Mouse (Mus musculus): ENCODE data around the gene Tcf20. TPM values are rescaled to one million over a fixed set of nuclear protein-coding genes. Genes with fewer than 3 reads are reported as not detected.

Tcf20 gene
- polyA plus RNA-seq, 1 experiment, result 9.1 TPM

GRCm38 (mm10) chr15:82932936-82933650 lies 54.6 kb downstream of the Tcf20 start:
- DNase-seq (ENCODE audit: low read depth, low spot score), result peak; percentile 35
- WGBS, result 51% methylated on average over 4 of the region's 4 CpGs

GRCm38 (mm10) chr15:82931436-82931835 lies 56.2 kb downstream of the Tcf20 start:
- 89% methylated on average over 5 of the region's 5 CpGs for WGBS
- DNase-seq (ENCODE audit: low read depth, low spot score), result no peak

DNA sequence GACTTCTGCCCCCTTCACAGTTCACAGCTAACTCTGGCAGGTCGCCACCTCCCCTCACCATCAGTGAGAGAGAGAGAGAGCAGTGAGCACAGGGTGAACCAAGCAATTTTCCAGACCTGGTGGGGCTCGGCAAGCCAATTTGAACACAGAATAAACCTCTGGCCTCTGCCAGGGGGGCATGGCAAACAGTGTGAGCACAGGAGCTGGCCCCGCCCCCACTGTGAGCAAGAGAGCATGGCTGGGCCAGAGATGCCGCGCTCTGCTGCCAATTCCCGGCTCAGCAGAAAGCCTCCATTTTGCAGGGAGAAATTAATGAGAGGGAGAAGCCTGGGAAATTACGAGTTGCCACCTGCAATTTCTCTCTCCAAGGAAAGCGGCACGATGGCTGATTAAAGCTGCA lies 58.1 kb downstream of the Tcf20 start:
- WGBS, result 26% methylated on average over 9 of the region's 9 CpGs
- no peak for DNase-seq (ENCODE audit: low read depth, low spot score)

- peak; percentile 75 for DNase-seq (ENCODE audit: low read depth, low spot score)
- WGBS, result 22% methylated on average over 8 of the region's 8 CpGs
These were observed 58.8 kb downstream of the Tcf20 start for GRCm38 (mm10) chr15:82928844-82929243.

DNA sequence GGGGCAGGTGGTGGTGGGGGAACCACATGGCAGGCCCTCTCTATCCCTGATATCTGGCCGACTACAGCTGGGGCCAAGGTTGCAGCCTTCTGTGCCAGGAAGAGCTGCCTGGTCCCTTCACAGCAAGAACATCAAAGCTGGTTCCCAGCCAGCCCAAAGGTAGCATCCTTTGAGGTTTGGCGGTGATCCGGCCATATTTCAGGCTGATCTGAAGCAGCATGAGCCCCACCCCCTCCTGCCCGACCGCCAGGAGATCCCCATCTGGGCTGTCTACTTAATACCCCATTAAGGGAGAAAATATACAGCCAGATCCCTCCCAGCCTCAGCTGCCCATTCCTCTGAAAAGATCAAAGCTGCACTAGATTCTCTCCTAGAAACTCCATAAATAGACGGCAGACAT lies 59.6 kb downstream of the Tcf20 start:
- DNase-seq (ENCODE audit: low read depth, low spot score), result no peak
- 42% methylated on average over 6 of the region's 6 CpGs for WGBS

GRCm38 (mm10) chr15:82927057-82927456 lies 60.6 kb downstream of the Tcf20 start:
- DNase-seq (ENCODE audit: low read depth, low spot score), result no peak
- WGBS, result 81% methylated on average over 5 of the region's 5 CpGs

- DNase-seq (ENCODE audit: low read depth, low spot score), result no peak
- WGBS, result 9% methylated on average over 10 of the region's 11 CpGs
These were observed 62.8 kb downstream of the Tcf20 start for GRCm38 (mm10) chr15:82924679-82925425.

DNA sequence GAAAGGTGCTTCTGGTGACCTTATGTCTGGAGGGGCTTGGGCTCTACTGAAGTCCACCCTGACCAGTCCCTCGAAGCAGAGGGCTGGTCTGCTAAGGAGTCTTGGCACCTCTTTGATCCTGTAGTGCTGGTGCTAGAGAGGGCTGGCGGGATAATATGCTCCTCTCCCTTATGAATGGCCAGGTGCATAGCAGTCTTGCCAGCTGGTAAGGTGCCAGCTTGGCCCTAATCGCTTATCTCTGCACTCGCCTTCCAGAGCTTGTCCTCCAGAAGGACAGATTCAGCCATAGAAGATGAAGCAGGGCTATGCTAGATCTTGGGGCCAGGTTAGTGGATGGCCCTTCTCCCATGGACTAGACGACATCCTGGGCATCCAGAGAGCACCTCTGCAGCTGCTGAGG lies 64.1 kb downstream of the Tcf20 start:
- WGBS, result 21% methylated on average over 5 of the region's 5 CpGs
- no peak for DNase-seq (ENCODE audit: low read depth, low spot score)

DNA sequence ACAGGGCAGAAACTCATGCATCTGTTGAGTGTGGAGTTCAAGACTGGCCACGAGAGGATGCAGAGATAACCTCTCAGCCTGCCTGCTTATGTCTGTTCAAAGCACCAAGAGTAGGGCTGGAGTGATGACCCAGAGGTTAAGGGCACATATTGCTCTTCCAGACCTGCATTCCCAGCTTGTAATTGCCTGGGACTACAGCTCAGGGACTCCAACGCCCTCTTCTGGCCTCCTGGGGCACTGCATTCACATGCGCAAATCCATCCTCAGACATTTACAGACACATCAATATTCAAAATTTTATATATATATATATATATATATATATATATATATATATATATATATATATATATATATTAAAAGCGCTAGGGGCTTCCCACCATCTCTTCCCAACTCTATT lies 64.9 kb downstream of the Tcf20 start:
- DNase-seq (ENCODE audit: low read depth, low spot score), result no peak
- WGBS, result 62% methylated on average over 4 of the region's 4 CpGs

DNA sequence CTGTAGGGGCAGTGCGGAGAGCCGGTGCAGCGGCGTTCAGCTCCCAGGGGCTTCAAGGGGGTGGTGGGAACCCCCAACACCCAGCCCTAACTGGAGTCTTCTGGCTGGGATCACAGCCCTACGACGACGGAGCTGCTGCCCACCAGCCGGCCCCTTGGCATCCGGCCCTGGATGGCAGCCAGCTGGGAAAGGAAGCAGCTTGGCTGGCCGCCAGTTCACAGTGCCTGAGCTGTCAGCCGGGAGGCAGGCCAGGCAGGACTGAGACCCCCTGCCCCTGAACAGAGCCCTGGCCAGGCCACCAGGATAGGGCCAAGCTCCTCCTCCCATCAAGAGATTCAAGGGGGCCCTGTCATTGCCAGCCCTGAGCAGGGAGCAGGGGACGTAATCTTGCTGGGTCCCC lies 65.6 kb downstream of the Tcf20 start:
- whole genome bisulfite sequencing, result 17% methylated on average over 12 of the region's 12 CpGs

GRCm38 (mm10) chr15:82921559-82921958 lies 66.1 kb downstream of the Tcf20 start:
- DNase-seq (ENCODE audit: low read depth, low spot score), result no peak
- 7% methylated on average over 1 of the region's 1 CpGs for WGBS

More for the DNA sequence above, 65.6 kb downstream of the Tcf20 start:
- DNase-seq (ENCODE audit: low read depth, low spot score), result no peak

GRCm38 (mm10) chr15:82920895-82921515 lies 66.7 kb downstream of the Tcf20 start:
- 12% methylated on average over 13 of the region's 13 CpGs for whole genome bisulfite sequencing
- no peak for DNase-seq (ENCODE audit: low read depth, low spot score)

GRCm38 (mm10) chr15:82917965-82918364 lies 69.7 kb downstream of the Tcf20 start:
- no peak for DNase-seq (ENCODE audit: low read depth, low spot score)
- WGBS, result 64% methylated on average over 3 of the region's 3 CpGs

DNA sequence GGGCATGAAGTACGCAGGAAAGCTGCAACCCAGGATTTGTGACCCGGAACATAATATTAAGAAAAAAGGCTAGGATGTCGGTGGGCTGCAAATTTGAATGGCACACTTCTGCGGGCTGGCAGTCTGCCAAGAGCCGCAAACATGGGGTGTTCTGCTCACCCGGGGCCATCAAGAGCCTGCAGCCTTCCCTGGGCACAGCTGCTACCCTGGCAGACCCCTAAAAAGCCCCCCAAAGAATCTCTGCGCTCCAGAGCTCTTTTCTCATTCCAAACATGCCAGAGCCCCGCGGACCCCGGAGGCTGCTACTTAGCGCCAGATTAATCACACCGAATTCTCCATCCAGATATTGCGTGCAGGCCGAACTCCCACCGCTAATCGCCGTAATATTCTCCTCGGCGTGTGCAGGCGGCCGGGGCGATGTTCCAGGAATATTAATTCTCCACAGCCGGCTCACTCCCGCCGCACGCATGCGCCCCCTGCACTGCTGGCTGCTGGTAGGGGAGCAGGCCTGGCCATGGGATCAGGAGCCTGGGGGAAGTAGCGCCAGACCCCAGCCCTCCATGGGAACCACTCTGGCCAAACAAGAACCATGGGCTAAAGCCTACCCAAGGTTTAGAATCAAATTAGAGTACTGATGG lies 70.3 kb downstream of the Tcf20 start:
- 61% methylated on average over 28 of the region's 28 CpGs for WGBS
- DNase-seq (ENCODE audit: low read depth, low spot score), result no peak

- WGBS, result 24% methylated on average over 3 of the region's 3 CpGs
- no peak for DNase-seq (ENCODE audit: low read depth, low spot score)
These were observed 73.2 kb downstream of the Tcf20 start for GRCm38 (mm10) chr15:82914455-82914854.

DNA sequence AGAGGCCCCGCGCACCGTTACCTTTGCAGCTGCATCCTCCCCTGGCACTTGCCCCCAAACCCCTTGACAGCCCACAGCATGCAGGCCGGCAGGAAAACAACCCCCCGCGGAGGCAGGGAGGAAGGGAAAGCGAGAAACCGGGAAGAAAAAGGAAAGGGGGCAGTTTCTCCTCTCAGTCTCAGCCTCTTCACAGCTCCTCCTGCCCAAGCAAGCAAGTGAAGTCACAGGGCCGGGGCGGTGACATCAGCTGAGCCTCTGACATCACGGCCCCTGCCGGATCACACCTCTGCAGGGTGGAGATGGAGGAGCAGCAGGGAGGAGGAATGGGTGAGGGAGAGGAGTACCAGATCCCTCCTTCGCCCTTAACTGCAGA lies 75.7 kb downstream of the Tcf20 start:
- 17% methylated on average over 13 of the region's 13 CpGs for WGBS
- no peak for DNase-seq (ENCODE audit: low read depth, low spot score)

DNA sequence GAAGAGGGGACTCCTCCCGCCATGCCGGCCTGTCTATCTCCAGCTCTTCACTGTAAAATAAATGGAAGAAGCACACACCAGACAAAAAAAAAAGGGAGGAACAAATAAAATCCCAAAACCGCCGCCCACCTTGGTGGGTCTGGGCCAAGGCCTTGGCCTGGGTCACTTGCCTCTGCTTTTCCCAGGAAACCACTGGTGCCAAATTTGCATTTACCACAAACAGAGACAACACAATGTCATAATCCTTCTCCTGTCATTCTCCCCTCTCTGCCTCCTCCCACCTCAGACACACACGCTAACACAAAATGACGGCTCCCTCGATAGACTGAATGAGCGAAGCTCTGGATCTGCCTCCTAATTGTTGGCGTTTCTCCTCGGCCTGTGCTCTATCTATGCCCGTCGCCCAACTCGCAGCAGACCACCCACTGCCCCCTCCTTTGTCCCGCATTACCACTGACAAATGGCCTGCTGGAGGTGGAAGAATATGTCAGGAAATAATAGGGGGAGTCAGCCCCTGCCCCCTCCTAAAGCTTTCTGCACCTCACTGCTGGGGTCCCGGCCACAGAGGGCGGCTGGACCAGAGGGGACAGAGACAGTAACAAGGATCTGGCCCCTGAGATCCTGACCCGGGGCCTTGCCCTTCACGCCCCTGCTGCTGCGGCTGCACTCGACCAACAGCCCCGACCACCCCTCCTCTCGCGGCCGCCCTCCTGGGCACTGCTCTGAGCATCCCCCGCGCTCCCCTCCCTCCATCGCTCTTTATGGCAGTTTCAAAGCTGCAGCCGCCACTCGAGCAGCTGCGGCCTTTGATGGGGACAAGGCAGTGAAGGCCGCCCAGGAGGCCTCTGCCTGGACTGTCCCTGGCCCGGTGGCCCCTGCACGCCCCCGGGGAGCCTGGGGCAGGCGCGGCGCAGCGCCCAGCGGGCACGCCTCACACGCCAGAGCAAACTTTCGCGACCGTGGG lies 76.4 kb downstream of the Tcf20 start:
- DNase-seq (ENCODE audit: low read depth, low spot score), result no peak
- WGBS, result 31% methylated on average over 44 of the region's 44 CpGs

DNA sequence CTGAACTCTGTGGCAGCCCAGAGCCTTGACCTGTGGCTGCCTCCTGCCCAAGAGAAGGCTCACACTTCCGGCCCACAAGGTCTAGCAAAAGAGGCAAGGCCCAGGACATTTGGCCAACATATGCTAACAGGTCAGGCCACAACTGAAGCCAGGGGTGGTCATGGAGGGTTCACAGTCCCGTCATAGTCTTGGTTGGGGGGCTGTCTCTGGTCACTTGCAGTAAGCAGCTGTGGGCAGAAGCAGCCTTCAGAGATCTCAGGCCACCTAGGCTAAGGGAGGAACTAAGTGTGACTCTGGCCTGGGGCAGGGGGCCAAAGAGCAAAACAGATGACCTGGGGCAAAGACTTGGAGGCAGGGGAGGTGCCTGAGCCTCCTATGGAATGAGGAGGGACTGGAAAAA lies 77.1 kb downstream of the Tcf20 start:
- DNase-seq (ENCODE audit: low read depth, low spot score), result no peak
- 85% methylated on average over 2 of the region's 2 CpGs for WGBS

DNA sequence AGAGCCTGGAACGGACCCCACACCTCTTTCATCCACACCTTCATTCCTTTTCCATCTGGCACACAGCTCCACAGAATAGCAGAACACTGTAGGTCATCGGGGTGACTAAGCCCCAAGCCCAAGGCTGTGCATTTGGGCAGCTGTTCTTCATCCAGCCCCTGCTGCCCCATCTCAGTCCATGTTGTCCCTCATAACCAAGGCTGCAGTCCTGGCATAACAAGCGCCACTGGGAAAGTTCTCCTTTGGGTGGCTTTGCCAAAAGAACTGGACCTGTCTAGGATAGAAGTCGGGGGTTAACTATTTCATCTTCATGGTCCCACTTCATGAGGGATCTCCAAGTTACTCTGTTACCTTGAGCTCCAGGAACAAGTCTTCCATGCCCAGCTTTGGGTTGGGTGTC lies 77.9 kb downstream of the Tcf20 start:
- WGBS, result 84% methylated on average over 4 of the region's 4 CpGs
- DNase-seq (ENCODE audit: low read depth, low spot score), result no peak
